Mouse (Mus musculus) embryonic stem cell, embryonic (primary cell): ENCODE measurements around the gene Pde7b.

ENCODE experiments used
- CTCF ChIA-PET, 4 experiments: fragments of 300-600 bp in 2 of 4; fragments of 350-600 bp in 2 of 4; sonication (Branson Sonifier 250); formaldehyde crosslinking; loops; one replicate each; lab custom pipeline; 2022; ENCODE audit warnings: inconsistent platforms in 2 of 4; lab: Charles Lee
- POLR2A ChIA-PET, 4 experiments: fragments of 300-600 bp in 2 of 4; fragments of 350-600 bp in 2 of 4; sonication (Branson Sonifier 250); formaldehyde crosslinking; loops; one replicate each; lab custom pipeline; 2022; ENCODE audit warnings: antibody characterized with exemption in 4 of 4, inconsistent platforms in 1 of 4; lab: Charles Lee

Pde7b gene

GRCm38 (mm10) chr10:20724906-20725305 is at the start of gene Pde7b:
Gene Pde7b (minus strand): TSS chr10:20725078.
- CTCF ChIA-PET, result interaction anchor here in 2 of 4 experiments (0.6 to 0.7 kb wide), 3 partner anchors 59 to 1053 kb away, joined by 3 to 7 read pairs (median 5); no protein-coding TSS in a partner anchor
- POLR2A ChIA-PET, result interaction anchor here in 1 of 4 experiments (0.7 kb wide), 1 partner anchor 1220 kb away, joined by 3 read pairs; no protein-coding TSS in a partner anchor

GRCm38 (mm10) chr10:20772056-20772455 is 47.2 kb upstream of the Pde7b start:
- CTCF ChIA-PET, result no interaction called here

DNA sequence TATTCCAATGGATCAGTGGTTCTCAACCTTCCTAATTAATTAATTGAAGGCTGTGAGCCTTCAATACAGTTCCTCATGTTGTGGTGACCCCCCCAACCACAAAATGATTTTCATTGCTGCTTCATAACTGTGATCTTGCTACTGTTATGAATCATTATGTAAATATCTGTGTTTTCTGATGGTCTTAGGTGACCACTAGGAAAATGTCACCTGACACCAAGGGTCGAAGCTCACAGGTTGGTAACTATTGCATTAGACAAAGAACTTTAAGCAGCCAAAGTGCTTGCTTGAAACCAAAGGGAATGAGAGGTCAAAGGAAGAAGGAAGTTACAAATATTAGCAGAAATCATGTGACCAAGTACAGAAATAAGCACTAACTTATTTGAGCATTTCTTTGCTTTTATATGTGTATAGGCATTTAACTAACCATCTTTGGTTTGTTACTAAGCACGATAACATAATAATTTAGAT is 45.6 kb upstream of the Pde7b start:
- CTCF ChIA-PET, result interaction anchor here in 1 of 4 experiments (0.6 kb wide), 1 partner anchor 179 kb away, joined by 3 read pairs; no protein-coding TSS in a partner anchor
- POLR2A ChIA-PET, result interaction anchor here in 1 of 4 experiments (1.4 kb wide), 1 partner anchor 182 kb away, joined by 3 read pairs; the partner anchor contains the start of gene Ahi1

More at GRCm38 (mm10) chr10:20772056-20772455, 47.2 kb upstream of the Pde7b start:
- POLR2A ChIA-PET, result no interaction called here

DNA sequence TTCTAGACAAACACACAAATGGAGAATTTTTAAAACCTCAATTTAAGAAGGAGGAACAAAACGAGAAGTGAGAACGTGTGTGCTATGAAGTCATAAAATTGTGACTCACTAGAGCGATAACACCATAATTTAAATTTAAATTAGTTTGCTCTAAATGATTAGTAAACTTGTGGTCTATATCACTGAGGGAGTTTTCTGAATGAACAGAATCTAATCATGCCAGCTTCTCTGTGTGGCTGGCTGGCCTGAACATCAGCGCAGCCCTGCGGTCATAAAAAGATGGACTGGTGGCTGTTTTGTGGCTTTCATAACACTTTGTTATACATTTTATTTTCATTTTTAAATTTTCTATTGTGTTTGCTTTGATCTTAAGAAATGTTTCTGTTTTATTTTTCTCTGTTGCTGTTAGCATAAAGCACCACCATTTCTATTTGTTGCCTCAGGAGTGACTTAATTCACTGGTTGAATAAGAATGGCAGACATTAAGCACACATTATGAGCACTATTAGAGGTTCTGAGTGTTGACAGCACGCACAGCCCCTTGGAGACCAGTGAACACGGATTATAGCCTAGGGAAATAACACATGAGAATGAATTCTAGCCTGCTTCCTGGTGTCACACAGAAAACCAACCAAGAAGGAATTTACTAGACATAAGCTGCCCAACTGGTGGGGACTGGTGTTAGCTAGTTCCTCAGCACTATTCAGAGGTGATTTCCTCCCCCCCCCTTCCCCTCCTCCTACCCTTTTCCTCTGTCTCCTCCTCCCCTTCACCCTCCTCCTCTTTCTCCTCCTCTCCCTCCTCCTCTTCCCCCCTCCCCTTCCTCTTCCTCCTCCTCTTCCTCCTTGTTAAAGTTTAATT is 44.9 kb upstream of the Pde7b start:
- ChIA-PET POLR2A (interaction anchor here in 2 of 4 experiments (0.6 to 1.4 kb wide), 2 partner anchors 182 to 183 kb away, joined by 3 read pairs; partner anchors contain the start of gene Ahi1 (in 2 of the 2)), CTCF (interaction anchor here in 1 of 4 experiments (0.6 kb wide), 2 partner anchors 180 to 1059 kb away, joined by 3 read pairs; no protein-coding TSS in a partner anchor)

DNA sequence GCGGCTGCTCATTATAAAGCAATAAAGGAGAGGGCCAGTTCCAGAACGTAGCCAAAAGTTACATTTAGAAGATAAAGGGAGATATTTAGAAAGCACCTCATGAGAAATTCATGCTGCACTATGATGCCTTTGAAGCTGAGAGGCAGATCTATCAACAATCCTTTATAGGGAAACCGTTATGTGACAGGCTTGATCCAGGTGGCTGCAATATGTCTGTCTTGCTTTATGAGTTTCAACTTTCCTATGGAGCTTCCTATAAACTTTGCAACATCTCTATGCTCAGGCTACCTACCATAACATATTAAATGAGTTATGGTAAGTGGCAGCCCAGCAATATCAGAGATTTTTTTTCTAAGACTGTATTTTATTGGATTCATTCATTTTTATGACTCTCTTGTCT is 39.5 kb upstream of the Pde7b start:
- ChIA-PET POLR2A (no interaction called here), CTCF (no interaction called here)

DNA sequence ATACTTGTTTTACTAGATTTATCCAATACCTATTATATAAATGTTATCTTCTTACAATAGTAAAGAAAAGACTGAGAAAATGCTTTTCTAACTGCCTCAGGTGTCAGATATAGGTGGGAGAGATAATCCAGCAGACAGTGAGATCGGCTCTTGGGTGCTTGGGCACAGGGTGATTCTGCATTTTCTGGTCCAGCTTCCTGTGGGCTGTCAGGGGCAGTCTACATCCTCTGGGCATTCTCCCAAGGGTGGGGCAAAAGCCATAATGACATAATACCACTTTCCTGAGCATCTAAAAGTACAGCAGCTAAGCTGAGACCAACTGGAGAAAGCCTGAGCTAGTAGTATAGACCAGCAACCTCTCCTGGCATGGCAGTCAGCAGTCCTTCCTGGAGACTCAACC is 34.1 kb upstream of the Pde7b start:
- CTCF ChIA-PET, result no interaction called here
- POLR2A ChIA-PET, result no interaction called here

DNA sequence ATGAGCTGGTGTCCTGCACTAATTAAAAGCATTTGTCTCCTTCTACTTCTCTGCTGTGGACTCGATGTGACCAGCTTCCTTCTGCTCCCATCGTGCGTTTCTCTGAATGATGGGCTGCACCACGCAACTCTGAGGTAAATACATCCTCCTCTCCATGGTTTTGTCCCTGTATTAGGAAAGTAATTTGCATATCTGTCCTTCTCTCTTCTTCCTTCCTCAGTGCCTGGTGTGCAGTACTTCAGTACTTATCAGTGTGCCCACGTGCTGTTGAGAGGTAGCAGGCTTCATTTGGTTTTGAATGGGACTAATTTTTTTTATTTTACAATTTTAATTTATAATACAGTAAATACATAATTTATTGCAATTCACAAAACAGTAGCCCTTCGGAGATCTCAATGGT is 33.4 kb upstream of the Pde7b start:
- ChIA-PET CTCF (no interaction called here), POLR2A (no interaction called here)

GRCm38 (mm10) chr10:20756219-20756618 is 31.3 kb upstream of the Pde7b start:
- POLR2A ChIA-PET, result no interaction called here
- CTCF ChIA-PET, result no interaction called here

GRCm38 (mm10) chr10:20752883-20753282 is 28.0 kb upstream of the Pde7b start:
- POLR2A ChIA-PET, result no interaction called here
- CTCF ChIA-PET, result no interaction called here

- ChIA-PET POLR2A (no interaction called here), CTCF (no interaction called here)
These were observed 25.9 kb upstream of the Pde7b start for GRCm38 (mm10) chr10:20750642-20751251.

- CTCF ChIA-PET, result no interaction called here
- POLR2A ChIA-PET, result no interaction called here
These were observed 24.1 kb upstream of the Pde7b start for GRCm38 (mm10) chr10:20748938-20749337.

DNA sequence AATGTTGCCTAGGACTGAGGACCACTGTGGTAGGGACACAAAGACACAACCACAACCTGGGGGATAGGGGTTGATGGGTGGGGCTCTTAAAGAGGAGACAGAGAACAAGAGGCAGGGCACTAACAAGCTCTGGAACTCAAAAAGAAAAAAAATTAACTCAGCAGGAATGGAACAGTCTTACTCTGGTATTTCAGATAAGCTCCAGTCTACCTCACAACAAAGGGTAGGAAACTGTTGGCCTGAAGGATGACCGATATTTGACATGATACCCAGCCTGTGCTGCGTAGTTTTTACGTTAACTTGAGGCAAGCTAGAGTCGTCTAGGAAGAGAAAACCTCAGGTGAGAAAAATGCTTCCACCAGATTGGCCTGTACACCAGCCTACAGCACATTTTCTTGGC is 22.4 kb upstream of the Pde7b start:
- ChIA-PET CTCF (no interaction called here), POLR2A (interaction anchor here in 1 of 4 experiments (0.6 to 0.8 kb wide), 2 partner anchors 10 to 311 kb away, joined by 3 to 4 read pairs; no protein-coding TSS in a partner anchor)

GRCm38 (mm10) chr10:20739801-20740200 is 14.9 kb upstream of the Pde7b start:
- ChIA-PET CTCF (no interaction called here), POLR2A (no interaction called here)

DNA sequence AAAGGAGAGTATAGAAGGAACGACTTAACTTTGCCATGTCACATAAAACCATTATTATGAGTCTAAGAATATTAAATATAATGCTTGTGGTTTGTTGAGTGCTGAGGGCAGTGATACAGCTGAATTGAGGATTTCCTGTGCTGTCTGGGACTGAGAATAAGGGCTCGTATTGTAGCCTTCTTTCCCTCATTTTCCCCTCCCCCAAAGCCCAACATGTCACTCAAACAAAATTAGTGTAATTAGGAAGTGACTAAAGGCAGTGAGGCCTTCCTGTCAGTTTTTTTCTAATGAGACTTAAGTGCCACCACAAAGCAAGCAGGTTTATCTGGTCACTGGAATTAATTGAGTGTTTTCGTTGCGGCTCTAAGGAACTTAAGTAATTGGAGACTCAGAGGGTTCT is 12.3 kb upstream of the Pde7b start:
- POLR2A ChIA-PET, result interaction anchor here in 1 of 4 experiments (1.0 kb wide), 1 partner anchor 10 kb away, joined by 3 read pairs; no protein-coding TSS in a partner anchor
- CTCF ChIA-PET, result no interaction called here

- CTCF ChIA-PET, result no interaction called here
- POLR2A ChIA-PET, result no interaction called here
These were observed 11.0 kb upstream of the Pde7b start for GRCm38 (mm10) chr10:20735775-20736449.

DNA sequence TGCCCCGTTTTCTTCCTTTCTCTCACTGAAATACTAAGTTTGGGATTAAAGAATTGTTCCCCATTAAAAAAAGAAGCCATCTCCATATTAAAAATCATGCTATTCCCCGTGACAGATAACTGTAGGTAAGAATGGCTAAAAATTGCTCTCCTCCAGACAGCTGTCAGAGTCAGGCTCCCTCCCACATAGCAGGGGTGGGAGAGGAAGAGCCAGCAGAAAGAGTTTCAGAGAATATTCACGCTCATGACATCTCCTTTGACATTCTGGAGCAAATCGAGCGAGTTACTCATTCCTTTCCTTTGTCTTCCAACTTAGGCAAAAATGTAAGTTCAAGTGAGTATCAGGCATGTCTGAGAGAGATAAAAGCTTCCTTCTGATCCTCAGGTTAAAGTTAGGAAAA is 8.7 kb upstream of the Pde7b start:
- ChIA-PET CTCF (no interaction called here), POLR2A (no interaction called here)

DNA sequence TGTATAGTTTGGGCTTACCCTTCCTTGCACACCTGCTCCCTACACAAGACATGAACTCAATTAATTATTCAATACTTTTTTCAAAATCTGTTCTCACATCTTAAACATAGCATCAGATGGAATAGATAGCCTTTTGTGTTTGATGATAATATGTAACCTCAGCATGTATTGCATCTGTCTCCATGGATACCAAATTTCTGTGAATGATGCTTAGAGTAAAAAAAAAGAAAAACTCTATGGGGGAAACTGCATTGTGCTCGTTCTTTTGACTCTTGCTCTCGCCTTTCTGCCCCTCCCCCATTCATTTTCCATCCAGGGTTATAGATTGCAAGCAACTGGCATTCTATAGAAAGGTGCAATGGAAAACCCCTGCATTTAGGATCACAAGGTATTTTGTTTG is 7.3 kb upstream of the Pde7b start:
- ChIA-PET POLR2A (no interaction called here), CTCF (no interaction called here)

- ChIA-PET POLR2A (no interaction called here), CTCF (no interaction called here)
These were observed 5.2 kb upstream of the Pde7b start for GRCm38 (mm10) chr10:20730034-20730433.

GRCm38 (mm10) chr10:20725384-20725983 is 606 bp upstream of the Pde7b start:
- CTCF ChIA-PET, result interaction anchor here in 1 of 4 experiments (0.6 kb wide), 1 partner anchor 367 kb away, joined by 3 read pairs; no protein-coding TSS in a partner anchor
- POLR2A ChIA-PET, result interaction anchor here in 1 of 4 experiments (0.7 kb wide), 1 partner anchor 1221 kb away, joined by 3 read pairs; no protein-coding TSS in a partner anchor
